Mouse (Mus musculus) myocyte (in vitro differentiated cells): Measurements from ENCODE around the gene Slc25a19.

Experiments
- CEBPB ChIP-seq: IDR thresholded peaks from 2 replicates; pipeline ENCODE4 v1.6.1; 2011; ENCODE audit warnings: mild to moderate bottlenecking, moderate library complexity; ENCODE audit not compliant: poor library complexity, insufficient read depth, severe bottlenecking
- E2F4 ChIP-seq: IDR thresholded peaks from one replicate; pipeline ENCODE4 v1.6.1; 2011; ENCODE audit warnings: mild to moderate bottlenecking, control low read depth, moderate library complexity; ENCODE audit not compliant: insufficient read depth
- MAX ChIP-seq: IDR thresholded peaks from one replicate; pipeline ENCODE4 v1.6.1; 2011; ENCODE audit warnings: low read depth, mild to moderate bottlenecking, control low read depth
- MYOD1 ChIP-seq, 3 experiments: IDR thresholded peaks; one replicate each; pipeline ENCODE4 v1.6.1; 2011; ENCODE audit warnings: control low read depth in 2 of 3, low read depth in 2 of 3, mild to moderate bottlenecking in 2 of 3, moderate library complexity in 1 of 3; ENCODE audit not compliant: insufficient read length in 2 of 3, control insufficient read depth in 1 of 3
- MYOG ChIP-seq, 3 experiments: IDR thresholded peaks; one replicate each; pipeline ENCODE4 v1.6.1; 2011; ENCODE audit warnings: control low read depth in 2 of 3, low read depth in 2 of 3, mild to moderate bottlenecking in 2 of 3; ENCODE audit not compliant: insufficient read length in 2 of 3, control insufficient read depth in 1 of 3, insufficient read depth in 1 of 3
- POLR2A ChIP-seq: IDR thresholded peaks from one replicate; pipeline ENCODE4 v1.6.1; 2011; ENCODE audit warnings: low read depth, mild to moderate bottlenecking, control low read depth, moderate library complexity; ENCODE audit not compliant: insufficient read length
- POLR2AphosphoS2 ChIP-seq: IDR thresholded peaks from one replicate; pipeline ENCODE4 v1.6.1; 2011; ENCODE audit warnings: low read depth, control low read depth; ENCODE audit not compliant: insufficient read length
- REST ChIP-seq: IDR thresholded peaks from one replicate; pipeline ENCODE4 v1.6.1; 2011; ENCODE audit warnings: mild to moderate bottlenecking, control low read depth, moderate library complexity; ENCODE audit not compliant: insufficient read depth, insufficient read length
- SRF ChIP-seq: IDR thresholded peaks from one replicate; pipeline ENCODE4 v1.6.1; 2011; ENCODE audit warnings: low read depth; ENCODE audit not compliant: control insufficient read depth, insufficient read length
- TCF12 ChIP-seq: IDR thresholded peaks from one replicate; pipeline ENCODE4 v1.6.1; 2011; ENCODE audit warnings: mild to moderate bottlenecking, control low read depth; ENCODE audit not compliant: poor library complexity, insufficient read depth, severe bottlenecking
- TCF3 ChIP-seq: IDR thresholded peaks from one replicate; pipeline ENCODE4 v1.6.1; 2011; ENCODE audit warnings: low read depth, control low read depth; ENCODE audit not compliant: insufficient read length
- USF1 ChIP-seq: IDR thresholded peaks from one replicate; pipeline ENCODE4 v1.6.1; 2011; ENCODE audit warnings: low read depth, mild to moderate bottlenecking, control low read depth, moderate library complexity

GRCm38 (mm10) chr11:115600743-115601142 lies 27.4 kb downstream of the Slc25a19 start:
- TF ChIP-seq TCF12 (no peak), POLR2AphosphoS2 (no peak), POLR2A (no peak), MAX (no peak), MYOD1 (IDR thresholded peaks at IDR 0.05; ENCODE audit: control insufficient read depth in 1 of 3, insufficient read length in 2 of 3, low read depth in 2 of 3) (no peak), REST (no peak), USF1 (no peak), MYOG (IDR thresholded peaks at IDR 0.05; ENCODE audit: control insufficient read depth in 1 of 3, insufficient read depth in 1 of 3, insufficient read length in 2 of 3, low read depth in 2 of 3) (no peak), TCF3 (no peak), E2F4 (no peak), SRF (no peak), CEBPB (no peak)
